Mouse (Mus musculus): ENCODE measurements around the gene Metrnl. TPM values are rescaled to one million over a fixed set of nuclear protein-coding genes. Genes with fewer than 3 reads are reported as not detected.

Gene Metrnl
- polyA plus RNA-seq, 1 experiment from 2014 or later = 12.8 TPM

DNA sequence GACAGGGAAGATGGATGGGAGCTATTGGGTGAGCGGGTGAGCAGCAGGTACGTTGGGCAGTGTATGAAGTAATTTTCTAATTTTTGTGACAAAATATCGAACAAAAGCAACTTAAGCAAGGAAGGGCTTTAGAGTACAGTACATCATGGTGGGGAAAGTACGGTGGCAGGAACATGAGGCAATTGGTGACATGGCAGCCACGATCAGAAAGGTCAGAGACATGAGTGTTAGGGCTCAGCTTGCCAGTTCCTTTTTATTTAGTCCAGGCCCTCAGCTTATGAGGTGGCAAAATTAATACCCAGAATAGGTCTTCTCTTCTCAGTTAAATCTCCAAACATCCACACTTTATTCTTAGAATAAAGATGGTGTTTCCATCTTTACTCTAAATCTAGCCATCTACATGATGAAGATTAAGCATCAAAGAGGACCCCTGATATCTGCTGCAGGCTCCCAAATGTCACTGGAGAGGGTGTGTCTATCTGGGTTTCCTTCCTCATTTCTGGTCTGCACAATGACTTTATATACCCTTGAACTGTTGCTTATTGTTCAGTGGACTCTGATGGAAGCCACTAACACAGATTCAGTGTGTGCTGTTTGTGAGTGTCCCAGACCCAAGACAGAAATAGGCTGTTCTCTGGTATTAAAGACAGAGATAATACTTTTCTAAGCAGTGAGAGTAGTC, 46.8 kb downstream of the Metrnl start:
- DNase-seq (ENCODE audit: low spot score) = no peak
- 92% methylated on average over 5 of the region's 5 CpGs for WGBS
- no peak overlapping the region for H3K27ac ChIP-seq (replicated peaks)
- no peaks in the 10 kb centered on the region for H3K9me3 ChIP-seq (replicated peaks)
- no peak overlapping the region for H3K4me3 ChIP-seq
- no peaks in the 10 kb centered on the region for H3K27me3 ChIP-seq (ENCODE audit: low read depth, poor library complexity, severe bottlenecking)
- H3K4me1 ChIP-seq = no peaks in the 10 kb centered on the region
- no peaks in the 10 kb centered on the region for H3K36me3 ChIP-seq

Other genes with a start within 250 kb of the Metrnl start
- 54.2 and 61.9 TPM in 2 replicates for gene Tbcd, start 249.6 kb upstream of the Metrnl start, polyA plus RNA-seq (2016; fragmentation: Nextera tagmentation; extraction: Ambion mirVana)
- gene Zfp750, start 182.2 kb upstream of the Metrnl start, polyA plus RNA-seq (2016; fragmentation: Nextera tagmentation; extraction: Ambion mirVana) = 0.46 and 0.67 TPM in 2 replicates
- 7.2 and 7.7 TPM in 2 replicates for gene B3gntl1, start 28.4 kb upstream of the Metrnl start, polyA plus RNA-seq (2016; fragmentation: Nextera tagmentation; extraction: Ambion mirVana)
- not detected in 2 replicates for gene Ptchd3, start 128.7 kb downstream of the Metrnl start, polyA plus RNA-seq (2016; fragmentation: Nextera tagmentation; extraction: Ambion mirVana)

Data from midbrain, embryonic 10.5 days (tissue).